Mouse (Mus musculus): ENCODE measurements around the gene Flvcr2.

DNA sequence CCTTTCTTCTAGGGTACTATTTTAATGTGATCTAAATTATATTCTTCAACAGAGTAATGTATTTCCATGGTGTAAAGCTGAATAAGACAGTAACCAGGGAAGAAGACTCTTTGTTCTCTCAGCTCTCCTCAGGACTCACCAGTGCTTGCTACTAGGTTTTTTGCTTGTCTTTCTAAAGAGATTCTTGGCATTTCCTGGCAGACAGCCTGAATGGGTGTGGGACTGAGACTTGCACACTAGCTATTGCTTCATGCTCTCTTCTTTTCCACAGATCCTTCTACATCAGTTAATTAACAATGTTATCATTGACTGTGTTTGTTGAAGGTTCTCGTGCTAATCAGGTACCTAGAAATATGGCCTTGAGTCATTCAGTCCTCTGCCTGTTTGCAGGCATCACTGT is 107.9 kb downstream of the Flvcr2 start:
- TF ChIP-seq CTCF (IDR thresholded peaks at IDR 0.05; ENCODE audit: control insufficient read depth, insufficient read depth, insufficient read length) = no peak
- no peak for TF ChIP-seq USF1 (IDR thresholded peaks at IDR 0.05; ENCODE audit: low read depth)
- no peak for TF ChIP-seq MAX (IDR thresholded peaks at IDR 0.05)
- no peak for TF ChIP-seq CEBPB (IDR thresholded peaks at IDR 0.05; ENCODE audit: low read depth)
